Mouse (Mus musculus) cerebellum, adult 2 months (tissue): ENCODE data around the gene Cttnbp2nl.

Source experiments
- CTCF ChIP-seq: fragments of 200-500 bp; IDR thresholded peaks from 2 replicates; pipeline ENCODE4 v1.5.1; 2011; ENCODE audit warnings: low read depth, mild to moderate bottlenecking, control low read depth, low read length, moderate library complexity, borderline replicate concordance; ENCODE audit not compliant: insufficient read depth
- POLR2A ChIP-seq: fragments of 200-500 bp; IDR thresholded peaks from 2 replicates; pipeline ENCODE4 v1.6.1; 2011; ENCODE audit warnings: low read length, control low read depth, borderline replicate concordance; ENCODE audit not compliant: insufficient read depth

GRCm38 (mm10) chr3:104954137-104954536 lies 98.8 kb downstream of the Cttnbp2nl start:
- no peak for TF ChIP-seq CTCF
- no peak for TF ChIP-seq POLR2A
